Mouse (Mus musculus): ENCODE measurements around the gene Sema4b. TPM values are rescaled to one million over a fixed set of nuclear protein-coding genes. Genes with fewer than 3 reads are reported as not detected.
A peak's percentile ranks its signal among the peaks of the same experiment; 100 is the strongest.

Gene Sema4b
- total RNA-seq, 2 experiments from 2014 or later, result 47.3 to 57.2 TPM

DNA sequence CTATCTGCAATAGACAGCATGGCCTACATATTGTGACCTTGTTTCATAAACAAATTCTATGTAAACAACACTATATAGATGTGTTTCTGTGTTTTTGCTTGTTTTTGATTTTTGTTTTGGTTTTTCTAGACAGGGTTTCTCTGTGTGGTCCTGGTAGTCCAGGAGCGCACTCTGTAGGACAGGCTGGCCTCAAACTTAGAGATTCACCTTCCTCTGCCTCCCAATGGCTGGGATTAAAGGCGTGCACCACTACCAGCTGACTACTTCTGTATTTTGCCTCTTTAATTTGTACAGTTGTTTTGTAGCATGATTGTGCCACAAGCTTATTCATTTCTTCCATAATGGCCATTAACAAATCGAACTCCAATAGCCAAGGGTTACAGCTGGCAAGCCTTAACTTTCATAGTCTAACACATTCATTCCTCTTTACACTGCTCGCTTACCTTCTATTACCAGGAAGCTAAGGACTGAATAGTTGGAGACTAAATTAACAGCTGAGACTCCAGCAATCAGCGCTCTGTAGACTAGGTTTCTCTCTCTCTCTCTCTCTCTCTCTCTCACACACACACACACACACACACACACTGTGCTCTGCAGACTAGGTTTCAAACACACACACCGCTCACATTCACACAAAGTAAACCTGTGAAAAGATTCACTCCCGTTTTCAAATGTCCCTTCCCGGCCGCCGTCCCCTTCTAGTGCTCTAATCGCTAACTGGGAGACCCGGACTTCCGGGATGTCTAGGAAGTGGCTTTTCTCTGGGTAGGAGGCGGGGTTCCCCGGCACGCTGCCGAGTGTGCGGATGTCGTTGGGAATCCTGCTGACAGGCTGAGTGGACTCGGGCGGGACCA is 82.5 kb downstream of the Sema4b start, which contains the start of gene Vps33b:
Gene Vps33b, plus strand, starts transcription at position 753 of the 854 bp plus-strand sequence.
- DNase-seq, result peak; percentile 98

DNA sequence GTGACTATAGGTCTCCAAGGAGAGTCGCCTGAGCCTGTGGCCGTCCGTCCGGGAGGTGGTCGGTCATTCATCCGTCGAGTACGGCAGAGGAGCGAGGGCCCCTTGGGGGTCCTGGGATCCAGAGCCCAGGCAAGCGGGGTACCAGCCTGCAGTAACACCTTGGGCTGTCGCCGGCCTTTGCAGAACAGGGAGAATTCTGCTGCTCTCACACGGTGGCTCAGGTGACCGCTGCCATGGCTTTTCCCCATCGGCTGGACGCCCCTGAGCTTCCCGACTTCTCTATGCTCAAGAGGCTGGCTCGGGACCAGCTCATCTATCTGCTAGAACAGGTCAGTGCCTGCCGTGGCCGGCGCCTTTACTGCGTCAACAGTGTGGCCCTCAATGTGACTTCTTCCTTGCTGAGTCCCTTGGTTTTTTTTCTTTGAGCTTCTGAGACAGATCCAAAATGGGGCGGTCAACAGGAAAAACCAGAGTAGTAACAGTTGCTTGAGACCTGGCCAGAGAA is 83.2 kb downstream of the Sema4b start:
- peak; percentile 65 to 67 for DNase-seq

DNA sequence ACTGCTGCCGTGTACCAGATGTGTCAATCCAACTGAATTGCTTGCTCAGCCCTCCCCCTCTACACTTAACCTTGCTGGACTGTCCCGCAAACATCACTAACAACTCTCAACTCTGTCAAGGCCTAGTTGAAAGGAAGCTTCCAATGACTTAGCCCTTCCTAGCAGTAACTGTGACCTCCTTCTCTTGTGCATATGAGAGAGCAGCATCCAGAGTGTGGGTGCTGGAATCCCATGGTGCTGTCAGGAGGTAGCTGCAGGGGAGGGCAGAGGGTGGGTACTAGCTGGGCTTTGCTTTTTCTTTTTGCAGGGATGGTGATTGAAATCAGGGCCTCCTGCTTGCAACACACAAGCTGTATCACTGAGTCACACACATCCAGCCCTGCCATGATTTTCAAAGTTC is 86.8 kb downstream of the Sema4b start:
- peak in 1 of 2 experiments; percentile 20 for DNase-seq

Other genes with a start within 250 kb of the Sema4b start
- gene Zfp710, start 162.0 kb upstream of the Sema4b start, total RNA-seq (2021), result 10 to 100 TPM; 14.2 to 15.5 TPM
- gene Idh2, start 71.4 kb upstream of the Sema4b start, total RNA-seq (2021), result 100 to 1,000 TPM; 148 to 188 TPM
- 10 to 100 TPM; 65.1 to 70.1 TPM for gene Cib1, start 46.0 kb downstream of the Sema4b start, total RNA-seq (2021)
- gene Gdpgp1, start 46.0 kb downstream of the Sema4b start, total RNA-seq (2021), result 1 to 10 TPM; 3.8 to 3.9 TPM
- under 1 TPM; 0.59 to 0.83 TPM for gene Ttll13, start 59.5 kb downstream of the Sema4b start, total RNA-seq (2021)
- gene Ngrn, start 74.4 kb downstream of the Sema4b start, total RNA-seq (2021), result 10 to 100 TPM; 43.1 to 58.6 TPM
- 10 to 100 TPM; 19.1 to 31.5 TPM for gene Vps33b, start 82.8 kb downstream of the Sema4b start, total RNA-seq (2021)
- gene Prc1, start 107.6 kb downstream of the Sema4b start, total RNA-seq (2021), result 10 to 100 TPM; 12.4 to 12.8 TPM
- 10 to 100 TPM in 1 of 2 experiments, 1 to 10 TPM in 1; 8.9 to 12.0 TPM for gene Rccd1, start 137.6 kb downstream of the Sema4b start, total RNA-seq (2021)
- 10 to 100 TPM; 55.0 to 74.8 TPM for gene Unc45a, start 154.2 kb downstream of the Sema4b start, total RNA-seq (2021)
- 10 to 100 TPM; 30.0 to 40.7 TPM for gene Hddc3, start 156.3 kb downstream of the Sema4b start, total RNA-seq (2021)
- gene Man2a2, start 184.5 kb downstream of the Sema4b start, total RNA-seq (2021), result 10 to 100 TPM; 81.4 to 94.8 TPM
- 10 to 100 TPM in 1 of 2 experiments, 1 to 10 TPM in 1; 7.5 to 11.4 TPM for gene Fes, start 201.1 kb downstream of the Sema4b start, total RNA-seq (2021)
- 100 to 1,000 TPM; 155 to 170 TPM for gene Furin, start 218.6 kb downstream of the Sema4b start, total RNA-seq (2021)